Mouse (Mus musculus): Measurements from ENCODE around the gene Slc25a25.

- TF ChIP-seq POLR2A (IDR thresholded peaks at IDR 0.05; ENCODE audit: low read depth, low read length) (no peak), CTCF (conservative IDR thresholded peaks at IDR 0.05 in 1 of 2, IDR thresholded peaks at IDR 0.05 in 1 of 2; ENCODE audit: low read depth in 2 of 2, low read length in 2 of 2) (no peak)
Observed at GRCm38 (mm10) chr2:32455101-32455500, 3.9 kb upstream of the Slc25a25 start.
